Mouse (Mus musculus) common myeloid progenitor, adult 5-6 weeks (primary cell): Measurements from ENCODE around the gene Wdr46. TPM values are rescaled to one million over a fixed set of nuclear protein-coding genes. Genes with fewer than 3 reads are reported as not detected.
"Not testable (repeated sequence)": the region's sequence is repeated elsewhere in the genome, so short reads cannot be mapped to it uniquely, and the experiment has no call there.

Experiments
- ATAC-seq: replicated peaks from 2 replicates; pipeline ENCODE4 v1.8.0; 2016; ENCODE audit warnings: low read depth, mild to moderate bottlenecking, moderate TSS enrichment, inconsistent platforms; ENCODE audit not compliant: poor library complexity, severe bottlenecking
- total RNA-seq: library from RNA; stranded (forward); fragments of 200-1000, 187-1606 nt; gene quantifications from 2 replicates; pipeline ENCODE4 v1.2.3, GENCODE M21; 2017

The Wdr46 gene
- 50.0 and 62.5 TPM in 2 replicates for total RNA-seq

DNA sequence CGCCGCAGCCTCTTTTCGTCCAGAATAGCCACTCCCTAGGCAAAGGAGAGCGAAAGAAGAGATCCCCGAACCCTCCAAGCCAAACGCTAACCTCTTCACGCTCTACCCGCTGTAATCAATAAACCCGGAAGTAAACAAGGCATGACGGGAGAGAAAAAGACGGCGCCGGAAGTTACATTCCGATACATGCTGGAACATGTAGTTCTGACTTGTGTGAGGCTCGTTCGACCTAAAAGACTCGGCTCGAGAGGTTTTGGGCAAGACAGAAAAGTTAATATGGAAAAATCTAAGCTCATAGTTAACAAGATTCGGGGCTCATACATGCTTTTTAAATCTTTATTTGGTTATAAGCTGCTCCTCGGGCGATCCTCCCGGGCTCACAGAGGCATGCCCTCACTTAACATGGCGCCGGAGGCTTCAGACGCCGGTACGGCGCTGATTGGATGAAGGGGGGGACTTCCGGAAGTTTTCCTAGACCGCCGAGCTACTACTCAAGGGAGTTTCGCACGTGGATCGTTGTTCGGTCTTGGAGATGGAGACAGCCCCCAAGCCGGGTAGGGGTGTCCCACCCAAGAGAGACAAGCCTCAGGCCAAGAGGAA lies at the start of gene Wdr46, which contains the start of gene Pfdn6:
Gene Wdr46 (plus strand): TSS at position 455 of the 600 bp plus-strand sequence.
Gene Pfdn6 (minus strand): TSS at position 138 of the 600 bp plus-strand sequence.
- ATAC-seq = peak; percentile 92

DNA sequence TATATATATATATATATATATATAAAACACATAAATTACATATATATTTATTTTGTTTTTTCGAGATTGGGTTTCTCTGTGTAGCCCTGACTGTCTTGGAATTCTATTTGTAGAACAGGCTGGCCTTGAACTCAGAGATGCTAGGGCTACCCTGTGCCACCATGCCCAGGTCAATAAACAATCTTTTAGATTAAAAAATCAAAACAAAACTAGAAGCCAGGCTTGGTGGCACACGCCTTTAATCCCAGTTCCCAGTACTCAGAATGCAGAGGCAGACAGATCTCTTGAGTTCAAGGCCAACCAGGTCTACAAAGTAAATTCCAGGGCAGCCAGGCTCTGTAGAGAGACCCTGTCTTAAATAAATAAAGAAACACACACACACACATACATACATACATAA lies 49.1 kb upstream of the Wdr46 start:
- ATAC-seq = no peak

DNA sequence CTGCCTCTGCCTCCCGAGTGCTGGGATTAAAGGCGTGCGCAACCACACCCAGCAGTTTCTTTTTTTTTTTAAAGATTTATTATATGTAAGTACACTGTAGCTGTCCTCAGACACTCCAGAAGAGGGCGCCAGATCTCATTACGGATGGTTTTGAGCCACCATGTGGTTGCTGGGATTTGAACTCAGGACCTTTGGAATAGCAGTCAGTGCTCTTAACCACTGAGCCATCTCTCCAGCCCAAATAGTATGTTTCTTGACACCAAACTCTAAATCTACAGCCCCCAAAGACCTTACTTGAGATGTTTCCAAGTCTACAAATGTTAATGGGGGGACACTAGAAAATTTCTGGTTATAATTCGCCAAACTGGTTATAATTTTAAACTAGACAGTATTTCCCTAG lies 48.6 kb upstream of the Wdr46 start:
- not testable (repeated sequence) for ATAC-seq

DNA sequence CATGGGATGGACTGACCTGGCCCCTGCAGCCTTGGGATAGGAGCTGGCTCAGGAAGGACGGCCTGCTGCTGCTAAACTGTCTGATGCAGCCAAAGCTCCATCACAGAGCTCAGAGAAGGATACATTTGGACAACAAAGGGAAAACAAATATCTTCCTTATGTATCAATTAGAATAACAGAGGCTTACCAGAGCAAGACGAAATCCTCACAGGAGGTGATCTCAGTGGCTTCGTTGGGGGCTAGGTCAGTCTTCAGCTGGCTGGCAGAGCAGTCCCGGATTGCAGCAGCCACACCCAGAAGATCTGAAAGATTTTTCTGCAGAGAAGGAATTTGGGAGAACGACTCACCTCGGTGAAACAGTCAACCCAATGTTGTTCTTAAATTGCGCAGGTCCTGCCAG lies 48.0 kb upstream of the Wdr46 start:
- ATAC-seq = no peak

DNA sequence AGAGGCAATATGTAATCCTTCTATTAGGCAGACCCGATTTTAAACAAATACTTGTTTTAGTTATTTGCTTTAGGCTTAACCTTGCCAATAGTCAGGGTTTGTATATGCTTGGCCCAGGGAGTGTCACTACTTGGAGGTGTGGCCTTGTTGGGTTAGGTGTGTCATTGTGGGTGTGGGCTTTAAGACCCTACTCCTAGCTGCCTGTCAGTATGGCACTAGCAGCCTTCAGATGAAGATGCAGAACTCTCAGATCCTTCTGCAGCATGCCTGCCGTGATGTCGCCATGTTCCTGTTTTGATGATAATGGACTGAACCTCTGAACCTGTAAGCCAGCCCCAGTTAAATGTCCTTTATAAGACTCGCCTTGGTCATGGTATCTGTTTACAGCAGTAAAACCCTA lies 47.4 kb upstream of the Wdr46 start:
- not testable (repeated sequence) for ATAC-seq

DNA sequence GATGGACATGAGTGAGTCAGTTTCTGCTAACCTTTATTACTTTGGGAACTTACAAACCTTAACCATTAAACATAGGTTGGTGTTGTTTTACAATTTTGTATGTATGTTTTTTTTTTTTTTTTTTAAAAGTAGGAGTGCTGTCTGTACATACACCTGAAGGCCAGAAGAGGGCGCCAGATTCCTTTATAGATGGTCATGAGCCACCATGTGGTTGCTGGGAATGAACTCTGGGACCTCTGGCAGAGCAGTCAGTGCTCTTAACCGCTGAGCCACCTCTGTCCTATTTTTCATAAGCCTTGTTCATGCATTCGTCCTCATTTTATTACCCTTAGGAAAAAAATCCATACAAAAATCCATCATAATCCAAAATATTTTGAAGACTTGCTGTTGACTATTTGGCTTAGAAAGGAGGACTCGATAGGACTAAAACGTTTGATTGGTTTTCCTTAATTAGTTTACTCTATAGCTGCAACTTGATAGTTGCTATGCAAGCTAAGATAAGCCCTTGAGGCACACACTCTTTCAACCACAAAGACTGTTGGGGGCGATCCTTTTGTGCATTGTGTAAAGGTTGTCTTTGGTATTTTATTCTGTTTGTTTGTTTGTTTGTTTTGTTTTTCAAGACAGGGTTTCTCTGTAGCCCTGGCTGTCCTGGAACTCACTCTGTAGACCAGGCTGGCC lies 43.2 kb upstream of the Wdr46 start:
- peak; percentile 66 for ATAC-seq

DNA sequence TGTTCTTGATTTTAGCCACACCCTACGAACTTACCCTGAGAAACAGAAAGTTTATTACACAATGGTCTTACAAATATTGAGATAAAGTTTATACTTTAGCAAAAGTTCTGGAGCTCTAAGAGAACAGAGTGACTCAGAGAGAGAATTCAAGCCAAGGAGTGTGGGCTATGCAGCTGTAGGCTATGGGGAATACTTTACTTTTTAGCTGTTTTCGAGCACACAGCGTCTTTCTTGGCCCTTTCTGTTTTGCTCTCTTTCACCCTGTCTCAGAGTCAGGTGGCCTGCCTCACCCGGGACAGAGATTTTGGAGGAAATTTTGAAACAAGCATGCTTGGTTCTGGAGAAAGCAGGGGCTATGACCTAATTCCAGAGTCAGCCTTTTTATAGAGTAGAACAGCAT lies 42.3 kb upstream of the Wdr46 start:
- ATAC-seq = not testable (repeated sequence)

DNA sequence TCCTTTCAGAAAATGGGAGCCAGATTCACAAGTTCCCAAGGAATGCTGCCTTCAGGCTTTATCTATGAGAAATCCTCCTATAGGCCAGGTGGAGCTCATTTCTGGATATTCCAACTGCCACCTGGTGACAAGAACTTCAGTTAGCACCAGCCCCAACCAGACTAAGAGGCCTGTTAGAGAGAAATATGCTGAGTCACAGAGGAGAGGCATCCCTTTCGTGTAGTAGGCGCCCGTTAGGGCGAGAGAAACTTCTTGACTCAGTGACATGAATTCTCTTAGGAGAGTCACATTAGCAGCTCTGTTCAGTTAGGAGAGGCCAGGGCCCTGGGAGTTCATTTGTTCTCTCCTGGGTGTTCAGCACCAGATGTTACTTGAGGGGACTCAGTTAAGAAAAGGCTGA lies 40.8 kb upstream of the Wdr46 start:
- ATAC-seq = peak; percentile 52; the same call in 1 of the 2 replicates

DNA sequence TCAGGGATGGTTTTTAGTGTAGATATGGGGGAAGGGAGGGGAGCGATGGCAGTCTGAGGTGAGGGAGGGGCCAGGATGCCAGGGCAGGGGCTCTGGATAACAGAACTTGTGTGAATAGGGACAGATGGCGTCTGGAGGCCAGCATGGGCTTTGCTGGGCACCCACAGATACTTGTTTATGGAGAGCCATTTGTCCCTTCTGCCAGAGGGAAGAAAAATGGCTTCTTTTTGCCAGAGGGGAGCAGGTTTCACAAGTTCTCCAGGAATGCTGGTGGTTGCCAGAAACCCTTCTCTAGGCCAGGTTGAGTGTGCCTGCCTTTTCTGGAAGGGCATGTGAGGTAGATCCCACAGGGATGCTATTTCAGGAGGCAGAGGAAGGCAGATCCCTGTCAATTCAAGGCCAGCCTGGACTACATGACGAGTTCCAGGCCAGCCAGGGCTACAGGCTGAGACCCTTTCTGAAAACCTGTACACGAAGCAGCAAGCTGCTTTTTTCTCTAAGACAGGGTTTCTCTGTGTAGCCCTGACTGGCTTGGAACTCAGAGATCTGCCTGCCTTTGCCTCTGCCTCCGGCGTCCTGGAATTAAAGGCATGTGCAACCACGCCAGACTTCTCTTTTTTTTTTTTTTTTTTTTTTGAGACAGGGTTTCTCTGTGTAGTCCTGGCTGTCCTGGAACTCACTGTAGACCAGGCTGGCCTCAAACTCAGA lies 40.0 kb upstream of the Wdr46 start:
- ATAC-seq = no peak

DNA sequence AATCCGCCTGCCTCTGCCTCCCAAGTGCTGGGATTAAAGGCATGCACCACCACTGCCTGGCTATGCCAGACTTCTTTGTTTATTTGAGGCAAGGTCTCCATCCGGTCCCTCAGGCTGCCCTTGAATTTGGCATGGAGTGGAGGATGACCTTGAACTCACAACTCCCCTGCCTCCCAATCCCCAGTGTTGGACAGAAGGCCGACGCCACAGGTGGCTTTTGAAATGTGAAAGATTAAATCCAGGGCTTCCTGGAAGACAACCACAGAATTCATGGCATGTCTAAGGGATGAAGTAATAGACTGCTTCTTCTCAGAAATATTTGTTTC lies 39.5 kb upstream of the Wdr46 start:
- no peak for ATAC-seq

DNA sequence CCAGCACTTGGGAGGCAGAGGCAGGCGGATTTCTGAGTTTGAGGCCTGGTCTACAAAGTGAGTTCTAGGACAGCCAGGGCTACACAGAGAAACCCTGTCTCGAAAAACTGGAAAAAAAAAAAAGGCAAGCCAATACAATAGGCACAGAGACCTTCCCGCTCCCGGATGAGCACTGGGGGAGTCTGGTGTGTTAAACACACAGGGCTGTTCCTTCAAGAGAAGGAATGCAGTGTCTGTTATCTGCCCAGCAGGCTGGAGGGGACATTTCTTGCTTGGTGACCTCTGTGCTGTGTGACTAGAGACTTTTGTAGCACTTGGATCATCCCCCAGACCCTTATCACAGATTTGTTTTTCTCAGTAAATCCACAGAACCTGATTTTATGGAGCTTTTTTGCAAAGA lies 38.8 kb upstream of the Wdr46 start:
- no peak for ATAC-seq

DNA sequence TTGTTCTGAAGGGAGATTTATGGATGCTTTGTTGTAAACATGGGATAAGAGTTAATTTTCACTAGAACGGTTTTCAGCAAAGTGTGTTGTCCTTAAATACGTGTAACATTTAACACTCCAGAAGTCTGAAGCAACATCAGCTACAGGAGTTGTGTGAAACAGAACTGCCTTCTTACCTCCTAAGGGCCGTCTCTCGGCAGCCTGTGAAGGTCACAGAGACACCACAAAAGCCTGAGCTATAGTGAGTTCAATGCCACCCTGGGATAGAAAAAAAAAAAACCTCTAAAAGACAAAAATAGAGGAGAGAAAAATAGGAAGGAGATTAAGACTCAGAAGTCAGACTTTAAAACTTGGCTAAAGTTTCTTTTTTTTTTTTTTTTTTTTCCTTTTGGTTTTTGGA lies 38.4 kb upstream of the Wdr46 start:
- ATAC-seq = no peak

DNA sequence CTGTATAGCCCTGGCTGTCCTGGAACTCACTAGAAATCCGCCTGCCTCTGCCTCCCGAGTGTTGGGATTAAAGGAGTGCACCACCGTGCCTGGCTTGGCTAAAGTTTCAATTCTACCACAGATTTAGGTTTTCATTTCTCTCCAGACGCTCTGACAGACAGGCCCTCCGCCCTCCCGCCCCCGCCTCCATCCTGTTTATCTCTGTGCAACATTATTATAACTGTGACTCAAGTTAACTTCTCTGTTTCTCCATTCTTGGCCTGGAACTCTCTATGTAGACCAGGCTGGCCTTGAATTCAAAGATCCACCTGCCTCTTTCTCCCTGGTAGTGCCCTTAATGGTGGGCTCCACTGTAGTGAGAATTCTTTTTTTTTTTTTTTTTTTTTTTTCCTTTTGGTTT lies 38.0 kb upstream of the Wdr46 start:
- ATAC-seq = no peak

DNA sequence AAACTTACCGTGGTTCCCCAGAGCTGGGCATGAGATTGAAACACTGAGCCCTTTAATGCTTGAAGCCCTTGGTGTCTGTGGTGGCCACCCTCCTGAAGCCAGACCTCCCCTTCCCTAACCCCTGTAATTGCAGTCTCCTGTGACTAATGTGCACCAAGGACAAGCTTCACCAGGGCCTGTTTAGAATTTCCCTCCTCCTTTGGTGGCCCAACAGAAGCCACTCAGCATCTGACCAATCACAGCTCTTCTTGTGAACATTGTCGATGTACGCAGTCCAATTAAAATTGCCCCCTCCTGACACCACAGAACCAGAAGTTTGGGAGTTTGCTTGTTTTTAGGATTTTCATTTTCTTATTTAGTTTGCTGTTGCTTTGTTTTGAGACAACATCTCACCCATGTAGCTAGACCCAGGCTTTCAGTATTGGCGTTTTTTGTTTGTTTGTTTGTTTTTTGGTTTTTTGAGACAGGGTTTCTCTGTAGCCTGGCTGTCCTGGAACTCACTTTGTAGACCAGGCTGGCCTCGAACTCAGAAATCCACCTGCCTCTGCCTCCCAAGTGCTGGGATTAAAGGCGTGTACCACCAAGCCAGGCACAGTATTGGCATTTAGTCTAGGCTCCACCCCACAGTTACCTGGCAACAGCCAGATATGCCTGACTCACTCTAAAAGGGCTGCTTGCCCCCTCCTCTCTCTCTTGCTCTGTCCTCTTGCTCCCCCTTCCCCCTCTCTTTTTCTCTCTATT lies 36.4 kb upstream of the Wdr46 start:
- not testable (repeated sequence) for ATAC-seq

DNA sequence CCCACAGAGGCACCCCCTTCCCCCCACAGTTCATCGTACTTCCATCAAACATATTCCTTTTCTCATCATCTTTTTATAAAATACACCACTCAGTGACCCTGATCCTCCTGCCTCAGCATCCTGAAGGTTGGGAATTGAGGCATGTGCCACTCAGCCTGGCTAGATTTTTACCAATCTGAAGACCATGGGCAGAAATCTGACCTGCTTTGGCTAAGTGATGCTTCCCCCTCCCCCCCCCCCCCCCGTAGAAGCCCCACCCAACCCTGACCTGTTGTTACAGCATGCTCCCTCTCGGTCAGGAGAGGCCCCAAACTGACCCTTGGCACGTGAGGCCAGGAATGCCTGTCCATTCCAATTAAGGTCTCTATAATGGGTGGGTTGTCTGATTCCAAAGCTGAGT lies 35.6 kb upstream of the Wdr46 start, which contains the start of gene Platr17:
Gene Platr17 (plus strand): TSS at position 301 of the 400 bp plus-strand sequence.
- ATAC-seq = not testable (repeated sequence)

DNA sequence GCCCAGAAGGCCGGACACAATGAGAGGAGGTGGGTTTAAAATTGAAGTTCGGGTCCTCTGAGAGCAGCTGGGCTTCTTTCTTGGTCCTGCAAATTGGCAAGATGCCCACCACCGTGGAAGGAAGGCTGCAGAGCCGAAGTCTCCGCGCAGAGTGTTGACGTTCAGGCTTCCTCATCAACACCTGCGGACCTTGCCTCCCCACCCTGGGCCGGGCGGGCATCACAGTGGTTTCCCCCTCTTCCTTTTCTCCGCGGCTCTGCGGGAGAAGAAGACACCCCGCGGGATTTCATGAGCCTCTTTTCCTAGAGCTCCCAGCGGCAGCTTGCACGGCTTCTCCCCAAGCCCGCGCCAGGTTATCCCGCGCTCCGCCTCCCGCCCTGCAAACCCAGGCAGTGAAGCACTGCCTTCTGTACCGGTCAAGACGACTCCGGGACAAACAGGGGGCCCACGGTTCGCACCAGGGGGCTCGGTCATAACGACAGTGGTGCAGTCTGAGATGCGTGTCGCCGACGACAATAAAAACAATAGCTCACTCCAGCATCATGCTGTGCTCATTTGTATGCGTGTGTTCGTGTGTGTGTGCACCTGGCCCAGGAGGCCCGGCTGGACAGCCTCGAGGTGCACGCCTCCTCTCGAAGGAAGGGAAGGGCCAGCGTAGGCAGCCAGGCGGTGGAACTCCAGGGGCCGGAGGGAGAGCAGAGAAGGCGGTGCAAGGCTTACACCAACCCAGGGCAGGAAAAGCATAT lies 32.0 kb upstream of the Wdr46 start:
- ATAC-seq = peak; percentile 6

DNA sequence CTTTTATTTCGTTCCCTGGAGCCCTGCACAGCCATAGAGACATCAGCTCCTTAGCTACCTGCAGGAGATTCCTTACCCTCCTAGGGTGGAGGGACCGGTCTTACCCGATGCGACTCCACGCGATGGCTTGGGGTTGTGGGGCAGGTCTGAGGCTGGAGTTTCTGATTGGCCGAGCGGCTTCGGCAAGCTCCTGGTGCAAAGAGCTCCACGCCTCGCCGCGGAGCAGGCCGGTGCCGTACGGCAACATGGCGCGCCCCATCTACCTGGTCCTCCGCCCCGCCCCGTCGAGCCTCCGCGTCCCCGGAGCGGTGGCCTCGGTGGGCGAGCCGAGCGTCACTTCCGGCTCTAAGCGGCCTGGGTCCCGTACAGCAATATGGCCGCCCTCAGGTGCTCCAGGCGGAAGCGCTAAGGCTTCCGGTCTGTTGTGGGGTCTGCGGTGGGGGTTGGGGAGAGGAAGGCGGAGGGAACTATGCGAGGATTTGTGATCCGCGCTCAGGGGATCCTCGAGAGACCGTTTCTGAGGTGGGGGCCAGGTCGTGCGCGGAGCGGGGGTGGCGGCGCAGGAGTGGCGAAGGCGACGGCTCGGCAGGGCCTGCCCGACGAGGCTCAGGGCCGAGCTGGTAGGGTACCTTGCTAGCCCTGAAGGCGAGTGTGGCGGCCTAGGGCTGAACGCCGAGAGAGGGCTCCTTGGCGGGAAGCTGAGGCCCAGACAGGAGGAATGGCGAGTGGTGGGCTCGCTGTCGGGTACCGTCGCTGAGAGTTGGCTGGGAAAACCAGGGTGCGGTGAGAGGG lies 31.2 kb upstream of the Wdr46 start, which contains the start of gene Daxx:
Gene Daxx (plus strand): TSS at position 338 of the 792 bp plus-strand sequence.
- ATAC-seq = peak; percentile 86

DNA sequence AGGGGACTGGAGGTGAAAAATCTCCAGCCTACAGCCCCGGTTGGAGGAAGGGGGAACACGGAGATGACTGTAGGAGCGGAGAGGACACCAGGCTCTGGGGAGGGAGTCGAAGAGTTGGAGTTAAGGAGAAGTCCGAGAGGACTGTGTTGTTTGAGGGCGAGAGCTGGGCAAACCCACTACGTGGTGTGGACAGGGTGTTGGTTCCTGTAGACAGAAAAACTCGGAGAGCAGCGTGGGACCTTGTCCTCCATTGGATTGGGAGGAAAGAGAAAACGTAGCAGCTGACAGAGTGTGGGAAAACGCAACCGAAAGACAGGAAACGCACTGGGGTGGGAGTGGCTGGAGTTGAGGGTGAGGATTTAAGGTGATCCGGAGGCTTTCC lies 30.6 kb upstream of the Wdr46 start:
- peak; percentile 22; the same call in 1 of the 2 replicates for ATAC-seq
